Mouse (Mus musculus) frontal cortex, adult (tissue): ENCODE measurements around the gene Pyroxd2.
"Not testable (repeated sequence)": the region's sequence is repeated elsewhere in the genome, so short reads cannot be mapped to it uniquely, and the experiment has no call there.

Experiments
- ATAC-seq: cut with Nextera tagmentation; 2 replicates; pipeline ENCODE4 v1.9.2; 2017; ENCODE audit warnings: mild to moderate bottlenecking, moderate library complexity, mixed read lengths; ENCODE audit not compliant: low TSS enrichment

The Pyroxd2 gene

GRCm38 (mm10) chr19:42752363-42752931, at the start of gene Pyroxd2:
Gene Pyroxd2 (minus strand): TSS chr19:42752775.
- peak; percentile 64 for ATAC-seq

GRCm38 (mm10) chr19:42797866-42798265, 45.3 kb upstream of the Pyroxd2 start:
- ATAC-seq = no peak

GRCm38 (mm10) chr19:42795801-42796200, 43.2 kb upstream of the Pyroxd2 start:
- ATAC-seq = peak; percentile 29; the same call in 1 of the 2 replicates

- ATAC-seq = peak; percentile 97
Measured at GRCm38 (mm10) chr19:42794914-42795613, 42.5 kb upstream of the Pyroxd2 start.

- peak; percentile 82 for ATAC-seq
Measured at GRCm38 (mm10) chr19:42788311-42788710, 35.7 kb upstream of the Pyroxd2 start.

- no peak for ATAC-seq
Measured at GRCm38 (mm10) chr19:42785562-42786220, 33.1 kb upstream of the Pyroxd2 start.

- peak; percentile 74; the same call in 1 of the 2 replicates for ATAC-seq
Measured at GRCm38 (mm10) chr19:42785129-42785528, 32.6 kb upstream of the Pyroxd2 start.

GRCm38 (mm10) chr19:42780156-42780538, 27.6 kb upstream of the Pyroxd2 start:
- not testable (repeated sequence) for ATAC-seq

GRCm38 (mm10) chr19:42779531-42780155, 27.1 kb upstream of the Pyroxd2 start, which contains the start of gene Hps1:
Gene Hps1 (minus strand): TSS chr19:42779978.
- peak; percentile 99 for ATAC-seq

- ATAC-seq = no peak
Measured at GRCm38 (mm10) chr19:42777801-42778200, 25.2 kb upstream of the Pyroxd2 start.

- ATAC-seq = no peak
Measured at GRCm38 (mm10) chr19:42776813-42777212, 24.2 kb upstream of the Pyroxd2 start.

GRCm38 (mm10) chr19:42770141-42770872, 17.7 kb upstream of the Pyroxd2 start:
- no peak for ATAC-seq

- no peak for ATAC-seq
Measured at GRCm38 (mm10) chr19:42769648-42770047, 17.1 kb upstream of the Pyroxd2 start.

- no peak for ATAC-seq
Measured at GRCm38 (mm10) chr19:42767361-42767760, 14.8 kb upstream of the Pyroxd2 start.

- ATAC-seq = no peak
Measured at GRCm38 (mm10) chr19:42764398-42764797, 11.8 kb upstream of the Pyroxd2 start.

- no peak for ATAC-seq
Measured at GRCm38 (mm10) chr19:42756671-42757070, 4.1 kb upstream of the Pyroxd2 start.

GRCm38 (mm10) chr19:42755148-42755870, 2.7 kb upstream of the Pyroxd2 start:
- ATAC-seq = no peak

GRCm38 (mm10) chr19:42753141-42753917, 754 bp upstream of the Pyroxd2 start:
- no peak for ATAC-seq

GRCm38 (mm10) chr19:42750196-42750595, 2.4 kb downstream of the Pyroxd2 start:
- no peak for ATAC-seq

GRCm38 (mm10) chr19:42746702-42747101, 5.9 kb downstream of the Pyroxd2 start:
- ATAC-seq = no peak
